Mouse (Mus musculus): ENCODE results near the gene Spen. TPM values are rescaled to one million over a fixed set of nuclear protein-coding genes. Genes with fewer than 3 reads are reported as not detected.
A peak's percentile ranks its signal among the peaks of the same experiment; 100 is the strongest.
"Not testable (repeated sequence)": the region's sequence is repeated elsewhere in the genome, so short reads cannot be mapped to it uniquely, and the experiment has no call there.

Spen gene
- polyA plus RNA-seq, 2 experiments from 2014 or later, result 12.1 to 18.5 TPM

DNA sequence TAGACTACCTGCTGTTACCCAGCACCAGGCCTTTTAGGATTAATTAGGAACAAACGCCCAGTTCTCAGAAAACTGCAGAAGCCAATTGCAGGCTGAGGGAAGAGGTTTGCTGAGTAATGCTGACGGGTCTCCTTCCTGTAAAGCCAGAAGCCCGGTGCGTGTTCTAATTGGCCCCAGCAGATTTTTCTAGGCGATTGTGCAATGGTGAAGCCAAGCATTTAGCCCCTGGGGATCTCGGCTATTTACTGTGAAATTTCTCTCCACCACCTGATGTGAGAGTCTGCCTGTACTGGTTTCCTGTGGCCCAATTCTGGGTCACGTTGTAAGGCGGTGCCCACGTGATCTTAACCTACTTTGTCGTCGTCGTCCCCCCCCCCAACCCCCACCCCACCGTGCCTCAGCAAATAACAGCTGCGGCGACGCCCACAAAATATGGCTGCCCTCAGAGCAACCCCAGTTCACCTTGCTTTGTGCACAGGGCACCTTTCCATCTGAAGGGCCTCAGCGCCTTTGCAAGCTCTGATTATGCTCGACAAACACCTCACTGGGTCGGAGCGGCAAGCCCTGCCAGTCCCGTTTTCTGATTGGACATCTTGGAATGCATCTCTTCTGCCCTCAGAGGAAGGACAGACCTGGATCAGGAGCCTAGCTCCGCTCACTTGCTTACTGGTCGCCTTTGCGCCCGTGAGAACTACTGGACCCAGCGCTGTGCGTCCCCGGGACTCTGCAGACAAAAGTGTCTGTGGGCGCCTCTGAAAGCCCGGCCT, 20.9 kb upstream of the Spen start:
- peak; percentile 80 for ATAC-seq

DNA sequence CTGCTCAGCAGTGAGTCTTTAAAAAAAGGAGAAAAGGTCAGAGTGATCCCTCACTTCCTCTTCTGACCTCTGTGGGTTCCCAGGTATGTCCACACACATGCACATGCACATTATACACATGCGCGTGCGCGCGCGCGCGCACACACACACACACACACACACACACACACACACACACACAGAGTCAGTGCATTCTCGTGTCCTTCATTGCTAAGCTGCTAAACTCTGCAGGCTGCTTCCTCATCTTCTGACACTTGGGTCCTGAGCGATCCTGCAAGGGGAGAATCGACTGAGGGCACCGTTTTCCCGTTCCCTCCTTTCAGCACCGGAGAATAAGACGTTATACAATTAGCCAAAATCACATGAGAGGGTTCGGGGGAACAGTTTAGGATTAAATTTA, 20.3 kb upstream of the Spen start:
- ATAC-seq, result peak; percentile 22

DNA sequence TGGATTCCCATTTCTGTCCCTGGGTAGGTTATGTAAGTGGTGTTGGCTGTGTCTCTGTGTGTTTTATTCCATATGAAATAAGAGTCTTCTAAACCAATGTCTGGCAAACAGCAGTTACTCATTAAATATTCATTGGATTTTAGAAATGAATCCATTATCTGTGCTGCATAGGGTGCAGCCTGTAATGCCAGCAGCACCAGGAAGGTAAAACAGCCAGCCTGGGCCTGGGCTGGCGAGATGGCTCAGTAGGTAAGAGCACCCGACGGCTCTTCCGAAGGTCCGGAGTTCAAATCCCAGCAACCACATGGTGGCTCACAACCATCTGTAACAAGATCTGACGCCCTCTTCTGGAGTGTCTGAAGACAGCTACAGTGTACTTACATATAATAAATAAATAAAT, 17.8 kb upstream of the Spen start:
- ATAC-seq, result not testable (repeated sequence)

DNA sequence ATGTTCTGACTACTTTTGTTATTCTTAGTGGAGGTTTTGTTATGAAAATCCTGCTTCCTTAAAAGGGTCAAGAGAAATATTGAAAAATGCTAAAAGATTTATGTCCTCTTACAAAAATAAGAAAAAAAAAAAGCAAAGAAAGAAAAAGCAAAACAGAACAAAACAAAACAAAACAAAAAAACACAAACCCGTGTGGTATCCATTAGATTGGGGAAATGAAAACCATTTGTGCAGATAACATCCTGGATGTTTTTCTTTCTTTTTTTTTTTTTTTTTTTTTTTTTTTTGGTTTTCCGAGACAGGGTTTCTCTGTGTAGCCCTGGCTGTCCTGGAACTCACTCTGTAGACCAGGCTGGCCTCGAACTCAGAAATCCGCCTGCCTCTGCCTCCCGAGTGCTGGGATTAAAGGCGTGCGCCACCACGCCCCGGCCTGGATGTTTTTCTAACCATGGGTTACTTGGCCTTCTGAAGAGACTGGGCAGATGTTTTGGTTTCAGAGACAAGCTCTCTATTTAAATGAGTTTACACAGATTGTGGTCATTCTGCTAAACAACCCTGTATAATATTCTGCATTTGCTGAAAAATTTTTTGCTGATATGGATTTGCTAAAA, 16.0 kb upstream of the Spen start:
- ATAC-seq, result not testable (repeated sequence)

DNA sequence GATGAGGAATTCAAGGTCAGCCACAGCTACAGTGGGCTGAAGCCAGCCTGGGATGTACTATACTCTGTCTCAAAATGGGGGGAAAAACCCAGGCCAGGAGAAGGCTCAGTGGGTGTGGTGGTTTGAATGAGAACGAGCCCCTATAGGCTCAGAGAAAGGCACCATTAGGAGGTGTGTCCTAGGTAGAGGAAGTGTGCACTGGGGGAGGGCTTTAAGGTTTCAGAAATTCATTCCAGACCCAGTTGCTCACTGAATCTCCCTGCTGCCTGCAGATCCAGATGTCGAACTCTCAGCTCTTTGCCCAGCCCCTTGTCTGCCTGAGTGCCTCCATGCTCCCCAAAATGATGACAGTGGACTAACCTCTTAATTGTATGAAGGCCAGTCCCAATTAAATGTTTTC, 14.1 kb upstream of the Spen start:
- peak; percentile 99 for ATAC-seq

DNA sequence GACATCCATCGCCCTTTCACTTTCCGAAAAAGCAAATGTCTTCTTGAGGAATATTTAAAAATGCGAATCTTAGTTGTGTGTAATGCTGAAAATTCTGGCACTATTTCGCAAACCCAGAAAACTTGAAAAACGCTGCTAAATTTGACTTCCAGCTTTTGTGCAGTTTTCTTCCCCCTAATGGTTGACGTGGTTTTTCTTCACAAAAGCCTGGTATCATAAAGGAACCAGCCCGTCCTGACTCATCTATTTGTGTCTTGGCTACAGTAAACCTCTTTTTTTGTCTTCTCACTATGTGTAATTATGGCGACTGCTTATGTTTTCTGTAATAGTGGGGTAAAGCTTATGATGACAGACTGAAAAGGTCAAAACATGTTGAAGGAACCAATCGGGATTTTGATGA, 8.9 kb upstream of the Spen start:
- ATAC-seq, result no peak

DNA sequence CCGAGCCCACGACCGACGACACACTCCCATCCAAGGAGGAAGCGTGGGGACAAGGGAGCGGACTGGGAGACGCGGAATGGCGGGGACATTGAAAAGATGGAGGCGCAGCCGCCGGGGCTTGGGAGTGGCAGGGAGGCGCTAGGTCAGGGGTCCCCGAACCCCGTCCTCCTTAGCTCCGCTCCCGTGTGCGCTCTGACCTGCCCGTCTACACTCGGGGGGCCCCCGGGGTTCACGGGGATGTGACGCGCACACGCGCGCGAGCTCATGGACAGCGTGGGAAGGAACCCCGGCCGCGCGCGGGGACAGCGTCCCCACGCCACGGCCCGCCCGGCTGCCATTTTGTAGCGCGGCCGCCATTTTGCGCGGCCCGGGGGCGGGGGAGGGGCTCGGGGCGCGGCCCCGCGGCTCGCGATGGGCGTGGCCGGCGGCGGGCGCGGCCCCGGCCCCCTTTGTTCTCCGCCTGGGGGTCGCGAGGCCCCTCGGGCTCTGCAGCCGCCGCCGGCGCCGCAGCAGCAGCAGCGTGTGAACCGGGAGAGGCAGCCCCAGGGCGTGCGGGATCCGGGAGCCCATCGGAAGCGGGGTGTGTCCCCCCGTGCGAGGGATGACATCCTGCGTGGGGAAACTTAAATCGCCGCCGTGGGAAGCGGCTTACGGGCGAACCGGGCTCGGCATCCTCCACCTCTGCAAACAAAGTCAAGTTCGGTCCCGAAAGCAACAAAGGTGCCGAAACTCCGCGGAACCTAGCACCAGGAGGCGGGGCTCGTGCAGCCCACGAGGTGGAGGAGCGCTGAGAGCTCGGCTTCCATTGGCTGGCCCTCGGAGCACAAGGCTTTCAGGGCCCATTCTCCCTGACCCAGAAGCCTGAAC, 8.2 kb upstream of the Spen start:
- peak; percentile 72 for ATAC-seq

DNA sequence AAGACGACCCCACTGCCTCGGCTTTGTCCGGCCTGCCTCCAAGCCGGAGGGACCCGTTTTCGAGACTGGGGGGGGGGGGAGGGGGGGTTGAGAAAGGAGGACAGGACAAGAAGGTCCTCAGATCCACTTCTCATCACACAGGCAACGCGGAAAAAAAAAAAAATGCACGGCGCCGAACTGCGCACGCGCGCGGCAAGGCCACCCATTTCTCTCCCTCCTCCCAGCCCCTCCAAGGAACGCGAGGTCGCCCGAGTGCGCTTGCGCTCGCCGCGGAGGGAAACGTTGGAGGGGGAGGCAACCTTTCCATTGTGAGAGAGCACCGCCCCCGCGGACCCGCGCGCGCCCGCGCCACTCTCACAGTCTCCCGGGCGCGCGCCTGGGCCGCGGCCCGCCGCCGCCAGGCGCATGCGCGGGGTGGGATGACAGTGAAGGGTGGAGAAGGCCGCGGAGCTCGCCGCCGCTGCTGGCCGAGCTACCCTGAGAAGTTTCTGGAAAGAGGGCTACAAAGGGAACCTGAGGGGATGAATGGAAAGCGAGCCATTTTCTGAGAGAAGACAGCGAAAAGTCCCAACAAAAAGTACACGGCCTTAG, 7.4 kb upstream of the Spen start:
- peak; percentile 83 for ATAC-seq

DNA sequence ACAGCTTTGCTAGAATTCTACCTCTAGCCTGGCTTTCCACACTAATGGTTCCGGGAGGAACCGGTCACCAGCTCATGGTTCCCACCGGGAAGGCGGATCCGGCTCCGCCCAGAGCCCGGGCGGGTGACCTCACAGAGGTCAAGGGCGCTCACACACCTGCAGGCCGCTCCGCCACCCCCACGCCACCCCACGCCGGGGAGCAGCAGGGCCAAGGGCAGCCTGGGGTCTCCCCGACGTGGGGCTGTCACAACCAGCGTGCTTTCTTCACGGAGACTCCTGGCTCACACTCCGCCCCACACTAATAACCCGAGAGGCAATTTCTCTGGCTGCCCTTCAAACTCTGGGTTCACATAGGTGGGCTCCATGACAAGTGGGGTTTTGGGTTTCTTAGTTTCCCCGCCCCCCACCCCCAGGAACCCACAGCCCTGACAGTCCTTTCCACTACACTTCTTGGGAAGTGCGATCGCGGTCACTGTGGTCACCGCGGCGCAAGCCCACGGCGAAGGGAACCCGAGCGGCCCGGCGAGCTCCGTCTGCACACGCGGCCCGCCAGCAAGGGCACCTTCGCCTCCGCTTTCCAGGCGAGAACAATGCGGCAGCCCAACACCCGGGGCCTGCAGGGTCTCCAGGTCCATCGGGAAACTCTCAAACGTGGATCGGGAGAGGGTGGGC, 6.8 kb upstream of the Spen start:
- ATAC-seq, result no peak

DNA sequence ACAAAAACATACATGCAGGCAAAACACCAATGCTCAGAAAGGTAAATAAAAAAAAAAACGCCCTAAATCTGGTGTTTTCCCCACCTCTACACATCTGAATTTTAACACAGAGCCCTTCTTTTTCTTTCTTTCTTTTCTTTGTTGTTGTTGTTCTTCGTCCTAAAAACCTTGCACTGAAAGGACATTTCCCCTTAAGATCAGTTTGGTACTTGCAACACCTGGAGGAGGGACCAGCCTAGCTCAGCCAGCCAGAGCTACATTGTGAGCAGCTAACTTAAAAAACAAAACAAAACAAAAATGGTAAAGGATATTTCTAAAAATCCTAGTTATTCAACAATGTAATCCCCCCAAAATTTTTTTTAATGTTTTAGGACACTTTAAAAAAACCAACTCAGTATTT, 6.1 kb upstream of the Spen start:
- no peak for ATAC-seq

DNA sequence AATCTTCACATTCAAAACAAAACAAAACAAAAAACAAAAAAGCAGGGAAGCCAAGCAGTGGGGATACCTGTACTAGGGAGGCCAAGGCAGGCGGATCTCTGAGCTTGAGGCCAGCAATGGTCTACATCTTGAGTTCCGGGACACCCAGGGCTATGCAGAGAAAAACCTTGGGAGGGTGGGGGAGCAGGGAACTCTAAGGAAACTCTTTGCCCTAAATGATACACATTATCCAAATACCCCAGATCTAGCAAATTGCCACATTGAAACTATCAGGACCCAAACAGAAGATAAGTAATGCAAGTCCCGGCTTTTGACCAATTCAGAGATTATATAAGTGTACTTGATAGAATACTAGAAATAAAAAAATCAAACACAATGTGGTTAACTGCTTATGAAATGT, 5.2 kb upstream of the Spen start:
- ATAC-seq, result no peak

DNA sequence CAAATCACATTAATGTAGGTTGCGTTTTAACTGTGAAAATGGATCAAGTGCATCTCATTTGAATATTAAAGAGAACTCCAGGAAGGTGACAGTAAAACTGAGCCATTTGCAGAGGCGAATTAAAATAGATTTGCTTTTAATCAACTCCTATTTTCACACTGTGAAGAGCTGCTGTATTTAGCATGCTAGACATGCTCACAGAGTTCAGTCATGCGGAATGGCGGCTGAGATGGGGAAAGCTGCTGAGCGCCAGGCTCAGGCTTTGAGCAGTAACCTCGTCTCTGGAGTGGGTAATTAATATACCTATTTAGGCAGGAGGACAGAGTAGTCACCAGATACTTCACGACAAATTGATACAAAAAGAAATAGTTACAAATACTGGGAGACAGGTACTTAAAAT, 3.5 kb upstream of the Spen start:
- no peak for ATAC-seq

DNA sequence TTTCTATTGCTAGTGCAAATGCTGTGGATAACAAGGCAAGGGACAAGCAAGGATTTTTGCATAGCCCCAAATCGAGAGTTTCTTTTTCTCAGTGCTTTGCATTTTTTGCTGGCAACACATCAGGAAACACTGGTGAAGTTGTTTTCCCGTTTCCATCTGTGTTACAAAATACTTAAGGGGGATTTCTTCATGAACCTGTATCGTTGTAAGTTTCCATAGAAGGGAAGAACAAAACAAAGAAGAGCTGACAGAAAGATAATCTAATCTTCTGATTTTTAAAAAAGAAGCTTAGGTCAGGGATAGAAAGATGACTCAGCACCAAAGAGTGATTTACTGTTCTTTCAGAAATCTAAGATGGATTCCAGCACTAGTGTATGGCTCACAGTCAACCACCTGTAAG, 2.4 kb upstream of the Spen start:
- ATAC-seq, result no peak

DNA sequence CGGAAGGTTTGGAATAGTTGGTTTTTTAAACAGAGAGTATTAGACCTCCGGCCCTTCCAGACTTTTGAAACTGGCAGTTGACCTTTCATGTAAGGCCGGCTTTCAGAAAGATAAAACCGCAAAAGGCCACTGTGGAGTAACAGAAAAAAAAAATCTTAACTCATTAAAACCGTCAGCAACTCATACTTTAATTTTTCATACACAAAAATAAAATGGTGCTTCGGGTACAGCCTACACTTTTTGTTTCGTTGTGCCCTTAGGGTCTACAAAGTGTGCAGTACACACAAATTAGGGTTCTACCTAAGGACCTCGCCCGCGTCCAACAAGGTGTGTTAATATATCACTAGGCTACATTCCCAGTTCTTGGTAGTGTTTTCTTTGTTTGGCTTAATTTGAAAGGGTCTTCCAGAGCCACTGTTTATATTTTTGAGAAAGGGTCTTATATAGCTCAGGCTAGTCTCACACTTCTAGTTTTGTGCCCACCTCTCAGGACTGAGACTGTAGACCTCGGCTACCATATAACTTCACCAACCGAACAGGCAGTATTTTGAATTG, 893 bp upstream of the Spen start:
- ATAC-seq, result no peak

DNA sequence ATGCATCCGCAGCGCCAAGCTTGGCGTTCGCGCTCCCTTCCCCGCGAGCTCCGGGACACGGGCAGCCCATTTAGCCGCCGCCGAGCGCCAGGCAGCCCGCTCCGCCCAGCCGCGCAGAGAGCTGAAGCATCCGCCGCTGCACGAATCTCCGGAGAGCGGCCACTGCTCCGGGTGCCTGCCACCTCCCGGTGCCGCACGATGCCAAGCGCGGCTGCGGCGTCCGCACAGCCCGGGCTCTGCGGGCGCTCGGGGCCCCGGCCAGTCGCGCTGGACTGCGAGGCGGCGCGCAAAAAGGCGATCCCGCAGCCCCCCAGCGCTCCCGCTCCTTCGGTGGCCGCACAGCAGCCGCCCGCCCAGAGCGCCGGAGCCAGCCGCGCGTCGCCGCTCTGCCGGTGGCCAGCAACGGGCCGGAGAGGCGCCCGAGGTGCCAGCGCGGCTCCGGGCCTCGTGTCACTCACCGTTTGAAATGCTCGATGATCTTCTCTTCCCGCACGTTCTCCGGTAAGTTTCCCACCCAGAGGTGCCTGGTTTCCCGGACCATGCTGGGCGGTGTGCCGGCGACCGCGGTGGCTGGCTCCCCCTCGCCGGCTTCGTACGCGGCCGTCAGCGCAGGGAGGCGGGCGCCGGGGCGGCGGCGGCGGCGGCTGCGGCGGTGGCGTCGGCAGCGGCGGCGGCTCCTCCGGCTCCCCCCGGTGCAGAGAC, 540 bp downstream of the Spen start:
- peak; percentile 27 for ATAC-seq

DNA sequence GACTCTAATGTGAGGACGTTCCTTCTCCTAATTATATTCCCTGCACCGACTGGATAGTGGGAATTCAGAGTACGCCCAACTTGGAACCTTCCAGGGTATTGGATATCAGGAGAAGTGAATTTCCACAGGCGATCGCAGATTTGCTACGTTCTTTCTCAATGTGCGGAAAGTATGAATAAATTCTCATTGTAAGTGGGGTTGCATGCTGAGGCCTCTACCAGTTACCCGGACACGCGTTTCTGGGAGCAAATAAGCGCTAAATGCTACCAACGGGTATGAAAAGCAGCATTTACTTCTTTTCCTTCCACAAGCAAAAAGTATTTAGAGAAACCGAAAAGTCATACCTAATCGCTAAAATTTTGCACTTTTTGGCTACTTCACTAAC, 1.2 kb downstream of the Spen start:
- ATAC-seq, result no peak

DNA sequence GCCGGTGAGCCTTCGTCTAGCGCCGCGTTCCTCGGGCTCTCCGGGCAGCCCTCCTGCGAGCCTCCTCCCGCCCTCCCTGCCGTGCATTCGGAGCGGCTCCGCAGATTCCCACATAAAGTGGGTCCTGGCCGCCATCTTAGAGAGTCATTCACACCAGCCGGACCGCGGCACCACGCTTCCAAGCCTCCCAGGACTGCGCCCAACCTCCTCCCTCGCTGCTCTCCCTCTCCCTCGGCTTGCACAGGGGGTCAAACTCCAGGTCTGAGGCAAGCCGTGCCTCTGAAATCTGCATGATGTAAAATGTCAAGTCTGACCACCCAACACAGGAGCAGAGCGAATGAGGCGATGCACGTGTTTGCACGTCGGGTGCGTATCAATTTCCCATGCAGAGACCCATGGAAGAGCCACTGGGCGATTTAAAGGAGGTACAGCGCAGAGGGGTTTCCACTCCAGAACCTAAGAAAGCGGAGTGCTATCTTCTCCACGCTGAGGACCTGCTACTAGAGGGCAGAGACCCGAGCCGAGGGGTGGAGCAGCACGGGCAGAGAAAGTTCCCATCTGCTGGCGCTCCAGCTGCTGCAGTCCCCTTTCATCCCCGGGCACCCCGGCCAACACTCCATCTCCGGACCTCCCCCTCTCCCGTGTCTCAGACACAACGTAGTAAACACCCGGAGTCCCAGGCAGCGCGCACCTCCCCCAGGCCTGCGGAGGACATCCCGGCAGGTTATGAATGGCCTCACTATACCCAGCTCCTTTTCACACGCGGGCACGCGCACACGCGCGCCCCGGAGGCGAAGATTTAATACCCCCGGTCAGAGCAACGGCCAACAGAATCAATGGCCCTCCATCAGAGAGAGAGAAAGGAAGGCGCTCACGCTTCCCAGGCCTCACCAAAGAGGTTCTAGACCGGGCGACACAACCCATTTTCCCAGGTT, 1.8 kb downstream of the Spen start:
- ATAC-seq, result no peak

DNA sequence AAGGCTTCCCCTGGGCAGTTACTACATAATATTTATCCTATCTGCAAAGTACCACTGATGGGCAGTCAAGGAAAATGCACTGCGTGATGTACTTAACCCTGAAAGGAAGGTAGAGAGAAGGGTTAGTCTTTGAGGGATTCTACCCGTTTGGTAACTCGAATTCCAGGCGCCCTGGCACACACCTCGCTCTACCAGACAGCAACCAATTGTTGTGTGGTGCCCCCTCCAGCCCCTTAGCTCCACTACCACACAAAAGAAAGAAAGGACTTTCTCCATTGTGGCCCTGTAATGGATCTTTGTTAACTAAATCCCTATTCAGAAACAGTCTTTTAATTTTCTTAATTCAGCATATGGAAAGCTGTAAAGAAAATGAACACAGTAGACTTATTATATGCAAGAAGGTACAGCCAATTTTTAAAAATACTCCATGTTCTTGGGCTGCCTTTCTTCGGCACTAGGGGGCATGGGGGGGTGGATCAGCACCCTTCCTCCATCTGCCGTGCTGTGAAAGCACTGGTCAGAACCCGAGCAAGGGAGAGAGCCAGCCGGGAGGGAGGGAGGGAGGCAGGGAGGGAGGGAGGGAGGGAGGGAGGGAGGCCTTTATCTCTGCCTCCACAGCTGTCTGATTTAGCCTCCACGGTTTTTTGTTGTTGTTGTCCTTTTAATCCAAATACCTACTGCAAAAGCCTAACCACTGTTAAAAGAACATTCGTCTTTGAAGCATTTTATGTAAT, 3.3 kb downstream of the Spen start:
- ATAC-seq, result no peak

DNA sequence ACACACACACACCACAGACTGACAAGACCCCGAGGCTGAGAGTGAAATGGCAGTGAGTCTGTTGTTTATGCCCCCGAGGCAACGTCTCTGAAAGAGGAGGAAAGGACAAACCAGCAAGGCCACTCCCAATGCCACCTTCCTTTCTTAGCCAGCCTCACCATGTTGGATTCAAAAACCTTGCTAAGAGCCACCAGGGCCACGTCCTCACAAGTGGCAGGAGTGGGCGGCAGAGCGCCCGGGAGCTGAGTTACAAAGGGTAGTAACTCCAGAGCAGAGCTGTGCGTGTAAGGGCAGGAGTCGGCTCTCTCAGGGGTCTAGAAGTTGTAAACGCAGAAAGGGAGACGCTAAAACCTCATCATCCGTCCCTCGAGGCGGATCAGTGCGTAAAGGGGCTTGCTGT, 7.4 kb downstream of the Spen start:
- no peak for ATAC-seq

DNA sequence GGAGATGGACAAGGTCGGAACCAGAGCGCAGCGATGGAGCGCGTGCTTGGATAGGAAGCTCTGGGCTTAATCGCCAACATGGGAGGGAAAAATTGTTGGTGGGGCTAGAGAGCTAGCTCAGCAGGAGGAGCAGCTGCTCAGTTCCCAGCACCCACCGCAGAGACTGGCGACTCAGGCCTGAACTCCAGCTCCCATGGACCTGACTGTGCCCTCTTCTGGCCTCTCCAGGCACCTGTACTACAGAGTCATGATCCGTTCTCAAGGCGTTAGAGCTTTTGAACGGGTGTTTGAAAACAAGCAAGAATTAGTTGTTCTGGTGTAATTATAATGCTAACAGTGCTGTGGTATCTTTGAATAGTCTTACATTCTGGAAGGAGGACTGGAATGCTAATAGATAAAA, 9.5 kb downstream of the Spen start:
- no peak for ATAC-seq
